Mouse (Mus musculus): ENCODE results near the gene Prkce.

Gene Prkce

DNA sequence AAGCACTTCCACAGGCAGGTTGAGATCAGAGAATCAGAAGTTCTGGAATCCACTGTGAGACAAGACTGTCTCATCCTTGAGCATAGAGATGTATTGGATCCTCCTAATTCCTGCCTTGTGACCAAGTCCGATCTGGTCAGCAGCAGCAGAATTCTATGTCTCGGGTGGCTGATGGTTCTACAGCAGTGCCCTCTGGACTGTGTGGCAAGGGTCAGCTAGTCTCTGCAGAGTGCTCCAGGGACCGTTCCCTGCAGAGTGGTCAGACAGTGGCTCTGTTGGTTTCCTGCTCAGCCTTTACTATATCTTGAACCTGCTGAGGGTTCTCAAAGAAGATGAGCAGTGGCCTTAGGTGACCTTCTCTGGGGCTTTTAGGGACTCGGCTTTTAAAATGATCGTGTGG is 355.1 kb downstream of the Prkce start:
- in situ Hi-C loops (cut with MboI; ENCODE audit: unreplicated experiment in 2 of 2) = loop anchor here (25.0 kb wide), 3 partner anchors 740 to 1685 kb away; partner anchors contain the start of gene Mcfd2 (in 1 of the 2)

DNA sequence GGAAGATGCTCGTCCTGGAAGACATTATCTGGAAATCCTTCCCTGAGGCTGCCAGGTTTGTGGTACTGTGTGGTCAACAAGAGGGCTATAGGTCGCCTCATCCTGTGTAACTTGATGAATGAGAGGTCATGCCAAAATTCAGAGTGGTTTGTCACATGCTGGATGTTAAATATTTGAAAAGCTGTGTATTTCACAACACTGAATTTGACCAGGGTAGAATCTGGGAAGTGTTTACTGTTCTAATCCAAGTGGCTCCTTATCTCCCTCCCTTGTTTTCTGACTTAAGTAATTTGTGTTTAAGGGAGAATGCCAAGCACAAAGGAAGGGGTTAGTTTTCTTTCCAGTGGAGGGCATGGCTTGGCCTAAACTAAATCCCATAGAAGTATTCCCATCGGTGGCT is 355.8 kb downstream of the Prkce start:
- in situ Hi-C loops (cut with MboI; ENCODE audit: unreplicated experiment in 2 of 2) = loop anchor here (25.0 kb wide), 3 partner anchors 739 to 1686 kb away; partner anchors contain the start of gene Mcfd2 (in 1 of the 2)

GRCm38 (mm10) chr17:86523843-86524242 is 356.3 kb downstream of the Prkce start:
- in situ Hi-C loops (cut with MboI; ENCODE audit: unreplicated experiment in 2 of 2) = loop anchor here (25.0 kb wide), 3 partner anchors 738 to 1687 kb away; partner anchors contain the start of gene Mcfd2 (in 1 of the 2)

GRCm38 (mm10) chr17:86525075-86525474 is 357.5 kb downstream of the Prkce start:
- in situ Hi-C loops (cut with MboI; ENCODE audit: unreplicated experiment in 2 of 2) = no loop called here

DNA sequence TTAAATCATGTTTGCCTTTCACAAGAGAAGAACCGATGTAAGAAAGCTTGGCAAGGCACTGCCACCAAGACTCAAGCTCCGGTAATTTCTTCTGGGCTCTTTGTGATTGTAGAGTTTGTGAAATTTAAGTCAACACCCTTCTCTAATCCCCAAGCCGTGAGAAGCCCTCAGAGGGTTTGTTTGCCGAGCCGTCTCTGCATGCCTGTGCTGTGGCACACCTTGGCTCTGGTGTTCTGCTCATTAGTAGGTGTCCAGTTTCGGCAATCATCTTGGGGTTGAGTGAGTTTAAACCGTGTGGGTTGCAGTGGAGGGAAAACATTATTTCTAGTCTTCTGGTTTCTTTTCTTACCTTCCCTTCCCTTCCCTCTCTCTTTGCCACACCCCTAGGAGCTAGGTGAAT is 358.4 kb downstream of the Prkce start:
- in situ Hi-C loops (cut with MboI; ENCODE audit: unreplicated experiment in 2 of 2) = no loop called here

DNA sequence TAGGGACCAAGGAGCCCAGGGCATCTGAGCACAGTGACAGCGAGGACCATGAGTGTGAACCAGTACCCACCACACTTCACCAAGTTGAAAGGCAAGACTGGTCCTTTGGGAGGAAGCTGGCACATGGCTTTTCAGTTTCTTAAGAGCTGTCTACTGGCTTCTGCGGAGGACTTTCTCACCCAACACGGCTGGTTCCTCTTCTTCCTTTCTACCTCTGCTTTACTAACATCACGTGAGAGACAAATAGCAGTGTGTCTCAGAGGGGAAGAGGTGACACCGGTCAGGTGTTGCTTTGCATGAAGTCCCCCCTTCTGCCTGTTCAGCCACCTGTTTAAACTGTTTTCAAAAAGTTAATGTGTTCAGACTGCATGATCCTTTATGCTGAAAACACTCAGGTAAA is 359.7 kb downstream of the Prkce start:
- in situ Hi-C loops (cut with MboI; ENCODE audit: unreplicated experiment in 2 of 2) = no loop called here

- in situ Hi-C loops (cut with MboI; ENCODE audit: unreplicated experiment in 2 of 2) = no loop called here
Observed at GRCm38 (mm10) chr17:86529003-86529402, 361.4 kb downstream of the Prkce start.

DNA sequence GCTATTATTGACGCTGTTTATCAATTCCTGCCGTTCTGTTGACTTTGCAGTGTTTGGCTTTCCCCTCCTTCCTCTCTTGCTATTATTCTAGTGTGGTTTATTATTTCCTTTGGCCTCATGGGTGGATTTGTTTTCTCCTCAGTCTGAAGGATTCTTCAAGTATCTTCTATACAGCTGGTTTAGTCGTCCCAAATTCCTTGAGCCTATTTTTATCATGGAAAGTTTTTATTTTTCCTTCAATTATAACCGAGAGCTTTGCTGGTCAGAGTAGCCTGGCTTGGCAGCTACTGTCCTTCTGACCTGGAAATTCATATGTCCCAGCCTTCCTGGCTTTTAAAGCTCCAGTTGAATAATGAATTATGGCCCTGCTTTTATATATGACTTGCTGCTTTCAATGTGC is 361.8 kb downstream of the Prkce start:
- in situ Hi-C loops (cut with MboI; ENCODE audit: unreplicated experiment in 2 of 2) = no loop called here

DNA sequence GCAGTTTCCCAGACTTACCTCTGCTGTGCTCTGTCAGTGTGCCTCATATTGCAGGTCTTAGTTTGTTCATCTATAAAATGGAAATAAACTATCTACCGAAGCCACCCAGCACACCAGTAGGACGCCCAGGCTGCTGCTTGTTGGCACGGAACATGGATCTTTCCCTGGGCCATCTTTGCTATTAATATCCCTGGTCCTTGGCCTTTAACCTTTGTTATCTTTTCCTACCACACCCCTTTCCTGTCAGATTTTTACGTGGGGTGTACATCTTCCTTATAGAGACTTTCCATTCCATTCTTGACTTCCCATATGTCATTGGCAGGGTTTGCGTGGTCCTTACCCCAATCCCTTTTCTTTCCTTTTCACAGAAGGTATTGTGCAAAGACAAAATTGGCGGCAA is 363.6 kb downstream of the Prkce start:
- in situ Hi-C loops (cut with MboI; ENCODE audit: unreplicated experiment in 2 of 2) = no loop called here

- in situ Hi-C loops (cut with MboI; ENCODE audit: unreplicated experiment in 2 of 2) = no loop called here
Observed at GRCm38 (mm10) chr17:86532783-86533548, 365.4 kb downstream of the Prkce start.

DNA sequence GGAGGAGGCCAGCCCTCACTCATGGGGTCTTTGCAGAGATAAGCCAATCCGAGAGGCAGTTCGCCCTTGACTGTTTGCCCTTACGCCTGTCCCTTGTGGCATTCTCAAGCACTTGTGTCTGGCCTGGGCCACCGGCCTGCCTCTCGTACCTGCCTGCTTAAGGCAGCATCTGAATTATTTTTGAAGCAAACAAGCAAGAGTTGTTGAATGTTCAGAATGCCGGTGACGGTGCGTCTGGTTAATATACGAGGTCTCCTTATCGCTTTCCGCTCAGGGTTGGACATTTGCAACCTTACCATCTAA is 365.9 kb downstream of the Prkce start:
- in situ Hi-C loops (cut with MboI; ENCODE audit: unreplicated experiment in 2 of 2) = no loop called here

DNA sequence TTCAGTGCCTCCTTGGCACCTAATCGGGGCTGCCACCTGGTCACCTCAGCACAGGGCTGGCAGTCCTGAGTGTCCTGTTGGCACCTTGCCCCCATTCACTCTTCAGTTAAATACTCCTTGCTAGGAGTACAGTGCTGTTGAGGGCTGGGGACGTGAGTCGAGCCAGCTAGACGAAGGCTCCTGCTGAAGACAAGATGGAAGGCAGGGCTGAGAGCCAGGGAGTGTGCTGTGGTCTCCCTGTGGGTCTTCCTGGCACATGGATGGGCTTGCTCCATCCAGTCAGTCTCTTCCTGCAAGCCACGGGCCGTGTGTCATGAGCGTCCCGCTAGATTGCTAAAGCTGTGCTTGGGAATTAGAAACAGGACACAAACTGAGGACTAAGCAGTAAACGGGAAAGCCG is 367.5 kb downstream of the Prkce start:
- in situ Hi-C loops (cut with MboI; ENCODE audit: unreplicated experiment in 2 of 2) = loop anchor here in 1 of 2 experiments (5.0 kb wide), 2 partner anchors 212 to 277 kb away; no protein-coding TSS in a partner anchor

DNA sequence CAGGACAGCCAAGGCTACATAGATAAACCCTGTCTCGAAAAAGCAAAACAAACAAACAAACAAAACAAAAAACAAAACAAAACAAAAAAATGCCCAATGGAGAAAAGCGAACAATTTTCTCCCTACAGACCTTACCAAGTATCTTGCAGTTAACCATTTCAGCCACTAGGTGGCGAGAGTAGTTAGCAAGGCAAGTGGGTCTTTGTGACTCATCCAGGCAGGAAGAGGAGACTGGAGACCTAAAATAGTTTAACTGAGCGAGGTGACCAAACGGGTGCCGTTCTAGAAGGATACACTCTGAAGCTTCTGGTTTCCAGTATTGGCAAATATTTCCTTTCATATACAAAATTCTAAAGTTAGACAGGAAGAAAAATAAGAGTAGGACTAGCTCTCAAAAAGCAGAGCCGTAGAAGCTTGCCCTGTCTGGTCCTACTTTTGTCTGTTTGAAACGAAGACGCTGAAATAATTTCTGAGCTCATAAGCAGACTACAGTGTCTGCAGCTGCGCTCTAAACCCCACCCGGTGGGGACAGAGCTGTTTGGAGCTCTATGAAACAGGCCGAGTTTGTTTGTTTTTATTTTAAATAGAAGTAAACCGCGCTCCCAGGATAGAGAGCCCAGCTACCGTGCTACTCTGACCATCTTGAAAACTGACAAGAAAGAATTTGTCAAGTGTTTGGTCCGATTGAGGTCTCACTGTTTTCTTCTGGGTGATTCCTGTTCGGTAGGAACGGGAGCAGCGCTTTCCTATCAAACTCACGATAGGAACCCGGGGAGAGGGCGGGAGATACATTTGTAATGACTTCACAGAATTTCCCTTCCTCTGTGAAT is 368.5 kb downstream of the Prkce start:
- in situ Hi-C loops (cut with MboI; ENCODE audit: unreplicated experiment in 2 of 2) = loop anchor here in 1 of 2 experiments (5.0 kb wide), 2 partner anchors 211 to 276 kb away; no protein-coding TSS in a partner anchor

- in situ Hi-C loops (cut with MboI; ENCODE audit: unreplicated experiment in 2 of 2) = loop anchor here in 1 of 2 experiments (5.0 kb wide), 2 partner anchors 207 to 272 kb away; no protein-coding TSS in a partner anchor
Observed at GRCm38 (mm10) chr17:86539881-86540430, 372.4 kb downstream of the Prkce start.

- in situ Hi-C loops (cut with MboI; ENCODE audit: unreplicated experiment in 2 of 2) = no loop called here
Observed at GRCm38 (mm10) chr17:86546529-86546928, 378.9 kb downstream of the Prkce start.

- in situ Hi-C loops (cut with MboI; ENCODE audit: unreplicated experiment in 2 of 2) = no loop called here
Observed at GRCm38 (mm10) chr17:86549128-86549527, 381.5 kb downstream of the Prkce start.

GRCm38 (mm10) chr17:86551561-86551960 is 384.0 kb downstream of the Prkce start:
- in situ Hi-C loops (cut with MboI; ENCODE audit: unreplicated experiment in 2 of 2) = no loop called here

- in situ Hi-C loops (cut with MboI; ENCODE audit: unreplicated experiment in 2 of 2) = no loop called here
Observed at GRCm38 (mm10) chr17:86551995-86552394, 384.4 kb downstream of the Prkce start.

DNA sequence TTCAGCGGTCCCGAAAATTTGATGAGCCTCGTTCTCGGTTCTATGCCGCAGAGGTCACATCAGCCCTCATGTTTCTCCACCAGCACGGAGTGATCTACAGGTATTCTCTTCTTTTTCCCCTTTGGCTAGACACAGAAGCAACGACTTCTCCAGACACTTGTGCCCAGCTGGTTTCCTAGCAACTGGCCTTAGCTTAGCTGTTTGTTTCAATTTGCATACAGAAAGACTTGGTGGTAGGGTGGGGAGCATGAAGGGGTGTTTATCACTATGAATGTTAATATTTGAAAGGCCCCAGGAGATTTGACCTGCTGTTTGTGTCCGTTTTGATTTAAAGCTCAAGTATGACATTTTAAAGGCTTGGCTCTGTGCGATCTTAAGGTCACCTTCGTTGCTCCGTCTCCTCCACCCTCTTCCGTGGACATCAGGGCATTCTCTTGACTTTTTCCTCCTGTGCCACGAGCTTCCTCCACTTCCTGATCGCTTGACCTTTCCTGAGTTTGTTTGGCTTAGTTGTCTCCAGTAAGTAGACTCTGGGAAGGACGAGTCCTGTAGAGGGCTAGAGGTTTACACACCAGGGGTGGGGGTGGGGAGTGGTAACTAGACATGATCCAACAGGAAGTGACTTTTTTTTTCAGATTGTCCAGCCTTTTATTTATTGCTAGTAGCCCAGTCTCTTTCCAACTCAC is 391.8 kb downstream of the Prkce start:
- in situ Hi-C loops (cut with MboI; ENCODE audit: unreplicated experiment in 2 of 2) = no loop called here

GRCm38 (mm10) chr17:86560499-86560898 is 392.9 kb downstream of the Prkce start:
- in situ Hi-C loops (cut with MboI; ENCODE audit: unreplicated experiment in 2 of 2) = no loop called here

GRCm38 (mm10) chr17:86570491-86570890 is 402.9 kb downstream of the Prkce start:
- in situ Hi-C loops (cut with MboI; ENCODE audit: unreplicated experiment in 2 of 2) = no loop called here
